Mouse (Mus musculus) testis, postnatal 10 days (tissue): ENCODE results near the gene H6pd.
A peak's percentile ranks its signal among the peaks of the same experiment; 100 is the strongest.

ENCODE experiments used
- DNase-seq: peaks from one replicate; pipeline ENCODE4 v3.0.0; 2021; ENCODE audit warnings: low spot score

H6pd gene

GRCm38 (mm10) chr4:149998786-149999509, 9.9 kb downstream of the H6pd start:
- DNase-seq, result no peak

GRCm38 (mm10) chr4:149997999-149998398, 10.8 kb downstream of the H6pd start:
- no peak for DNase-seq

- no peak for DNase-seq
These were observed 12.4 kb downstream of the H6pd start for GRCm38 (mm10) chr4:149996440-149996839.

- DNase-seq, result no peak
These were observed 12.9 kb downstream of the H6pd start for GRCm38 (mm10) chr4:149995911-149996310.

- no peak for DNase-seq
These were observed 14.6 kb downstream of the H6pd start for GRCm38 (mm10) chr4:149994218-149994617.

- no peak for DNase-seq
These were observed 16.2 kb downstream of the H6pd start for GRCm38 (mm10) chr4:149992670-149993032.

GRCm38 (mm10) chr4:149991755-149992669, 16.8 kb downstream of the H6pd start:
- no peak for DNase-seq

- no peak for DNase-seq
These were observed 17.7 kb downstream of the H6pd start for GRCm38 (mm10) chr4:149990954-149991633.

- no peak for DNase-seq
These were observed 18.4 kb downstream of the H6pd start for GRCm38 (mm10) chr4:149990212-149990953.

GRCm38 (mm10) chr4:149988931-149989556, 19.8 kb downstream of the H6pd start:
- peak; percentile 93 for DNase-seq

- no peak for DNase-seq
These were observed 20.5 kb downstream of the H6pd start for GRCm38 (mm10) chr4:149988301-149988700.

GRCm38 (mm10) chr4:149986671-149987417, 22.0 kb downstream of the H6pd start:
- DNase-seq, result no peak

- no peak for DNase-seq
These were observed 24.7 kb downstream of the H6pd start for GRCm38 (mm10) chr4:149983921-149984645.

- DNase-seq, result no peak
These were observed 26.7 kb downstream of the H6pd start for GRCm38 (mm10) chr4:149982154-149982553.

- peak; percentile 89 for DNase-seq
These were observed 29.0 kb downstream of the H6pd start for GRCm38 (mm10) chr4:149979819-149980308.

- DNase-seq, result no peak
These were observed 30.0 kb downstream of the H6pd start for GRCm38 (mm10) chr4:149978820-149979219.

GRCm38 (mm10) chr4:149977801-149978544, 30.9 kb downstream of the H6pd start:
- peak; percentile 62 for DNase-seq

- DNase-seq, result no peak
These were observed 31.6 kb downstream of the H6pd start for GRCm38 (mm10) chr4:149977181-149977580.

GRCm38 (mm10) chr4:149975730-149976254, 33.0 kb downstream of the H6pd start:
- no peak for DNase-seq
